ENCODE assay signal across 8 mouse cellular contexts in the genomic region with DNA sequence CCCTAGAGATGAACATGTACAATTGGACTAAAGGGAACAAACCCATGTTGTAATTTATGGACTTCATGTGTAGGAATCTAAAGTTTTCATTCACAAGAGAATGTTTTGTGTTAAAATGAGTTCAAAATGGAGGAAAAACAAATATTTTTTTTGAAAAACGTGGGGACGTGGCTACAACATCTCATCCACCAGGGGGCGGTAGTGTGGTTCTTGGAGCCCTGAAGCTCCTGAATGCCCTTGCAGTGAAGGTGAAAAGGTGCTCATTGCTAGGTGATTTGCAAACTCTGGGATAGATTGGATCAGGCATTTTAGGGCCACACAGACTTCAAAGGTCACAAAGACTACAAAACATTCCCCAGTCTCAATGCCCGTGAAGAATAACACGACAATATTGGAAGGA.
DNase-seq lines count a peak whose midpoint lies in the region; ATAC-seq and TF ChIP-seq lines count a peak whose summit lies in the region.

No protein-coding gene starts in this region.

- no peaks in the 10 kb centered on the region for H3K9me3 ChIP-seq in heart, embryonic 10.5 days

- 20% methylated on average over 5 of the region's 5 CpGs for WGBS in heart, embryonic 10.5 days

- peak; percentile 53 for TF ChIP-seq CTCF in cortical plate, adult 2 months (IDR thresholded peaks at IDR 0.05; ENCODE audit: extremely low read depth, insufficient read depth, low read length)

- H3K4me3 ChIP-seq in heart, embryonic 10.5 days, result no peak overlapping the region
- H3K4me3 ChIP-seq in cortical plate, adult 2 months (ENCODE audit: insufficient read depth, low read length), result no peak overlapping the region

- no peak for TF ChIP-seq POLR2A in cortical plate, adult 2 months (IDR thresholded peaks at IDR 0.05; ENCODE audit: extremely low read depth, insufficient read depth, low read length)

- no peaks in the 10 kb centered on the region for H3K4me1 ChIP-seq in heart, embryonic 10.5 days
- no peaks in the 10 kb centered on the region for H3K4me1 ChIP-seq in cortical plate, adult 2 months (ENCODE audit: control insufficient read depth, insufficient read depth, low read length)

- H3K27me3 ChIP-seq in heart, embryonic 10.5 days (ENCODE audit: insufficient read depth, poor library complexity, severe bottlenecking), result no peaks in the 10 kb centered on the region

- H3K27ac ChIP-seq in heart, embryonic 10.5 days, result no peak overlapping the region
- no peak overlapping the region for H3K27ac ChIP-seq in cortical plate, adult 2 months (ENCODE audit: insufficient read depth, low read length)

- DNase-seq in heart, postnatal 14 days, result peak; percentile 37 to 59
- DNase-seq in heart, embryonic 10.5 days (ENCODE audit: low spot score), result no peak
- peak; percentile 12 for DNase-seq in 416B (ENCODE audit: low read depth)
- DNase-seq in adrenal gland, adult 8-10 months, result peak; percentile 9
- peak; percentile 66 to 78 for DNase-seq in kidney, postnatal 25 days

- intact Hi-C loops in heart, postnatal 14 days (cut with DNase I), result loop anchor here (1.0 kb wide), 1 partner anchor 323 kb away; no protein-coding TSS in a partner anchor

- ATAC-seq in megakaryocyte progenitor cell, adult 5-6 weeks (replicated peaks; ENCODE audit: poor library complexity), result peak; percentile 79
- ATAC-seq in inflammation-experienced regulatory T-cells, adult 6 months, result no peak

- no peaks in the 10 kb centered on the region for H3K36me3 ChIP-seq in heart, embryonic 10.5 days
